Comparison of ENCODE assay signal across 30 mouse cellular contexts in the genomic region with DNA sequence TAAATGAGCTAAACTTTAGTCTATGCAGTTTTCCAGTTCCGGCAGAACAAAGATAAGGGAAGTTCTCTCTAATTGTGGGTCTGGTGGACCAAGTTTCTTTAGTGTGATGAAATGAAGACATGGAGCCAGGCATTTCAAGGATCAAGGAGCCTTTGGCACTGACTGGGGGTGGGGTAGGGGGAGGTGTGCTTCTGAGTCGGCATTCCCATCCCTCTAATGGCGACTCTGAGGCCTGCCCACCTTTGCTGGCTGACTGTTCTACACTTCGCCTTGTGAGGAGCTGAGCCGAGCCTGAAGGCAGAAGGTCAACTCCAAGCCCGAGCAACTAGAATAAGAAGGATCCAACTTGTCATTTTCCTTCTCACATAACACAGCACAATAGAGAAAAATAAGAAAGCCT. TPM values are rescaled to one million over a fixed set of nuclear protein-coding genes. Genes with fewer than 3 reads are reported as not detected.
DNase-seq lines count a peak whose midpoint lies in the region; ATAC-seq lines count a peak whose summit lies in the region.
"Had no signal": no experiment of that assay in that cellular context is flagged by ENCODE, and none has a peak within 500 bp of the region (broad histone marks: within the 10 kb centered on the region; RNA-seq: fewer than 3 reads in every experiment).

No protein-coding gene starts in this region.

- 7% methylated on average over 6 of the region's 6 CpGs for WGBS in kidney, embryonic 16.5 days
- 2% methylated on average over 6 of the region's 6 CpGs for WGBS in limb, embryonic 12.5 days
- WGBS in neural tube, embryonic 15.5 days: 8% methylated on average over 6 of the region's 6 CpGs
- 2% methylated on average over 6 of the region's 6 CpGs for WGBS in heart, embryonic 11.5 days (ENCODE audit: insufficient replicate concordance)

- peak overlapping the region; percentile 66 for H3K9ac ChIP-seq in kidney, embryonic 16.5 days (replicated peaks; ENCODE audit: low read length)
- H3K9ac ChIP-seq in limb, embryonic 12.5 days (replicated peaks): peak overlapping the region; percentile 40
- H3K9ac ChIP-seq in neural tube, embryonic 15.5 days (replicated peaks): no peak overlapping the region
- no peak overlapping the region for H3K9ac ChIP-seq in heart, embryonic 11.5 days (ENCODE audit: low read depth, low read length)
- H3K9ac ChIP-seq: forebrain, embryonic 13.5 days; heart, embryonic 12.5 days; hindbrain, embryonic 13.5 days; liver, embryonic 13.5 days; lung, embryonic 15.5 days had no signal

- H3K27me3 ChIP-seq in kidney, embryonic 16.5 days (ENCODE audit: insufficient read depth, low read length): peaks cover 26% of the 10 kb centered on the region; the same call in 1 of the 2 replicates
- H3K27me3 ChIP-seq in limb, embryonic 12.5 days: peaks cover 83% of the 10 kb centered on the region
- peaks cover 70% of the 10 kb centered on the region for H3K27me3 ChIP-seq in neural tube, embryonic 15.5 days (replicated peaks)
- H3K27me3 ChIP-seq in heart, embryonic 11.5 days (ENCODE audit: control insufficient read depth, insufficient read depth, low read length): peaks cover 94% of the 10 kb centered on the region

- H3K4me2 ChIP-seq in kidney, embryonic 16.5 days (replicated peaks; ENCODE audit: low read depth, low read length): peak overlapping the region; percentile 47
- peak overlapping the region; percentile 56 for H3K4me2 ChIP-seq in limb, embryonic 12.5 days
- peak overlapping the region; percentile 31 for H3K4me2 ChIP-seq in neural tube, embryonic 15.5 days
- H3K4me2 ChIP-seq in heart, embryonic 11.5 days: no peak overlapping the region
- H3K4me2 ChIP-seq: forebrain, embryonic 13.5 days; heart, embryonic 12.5 days; hindbrain, embryonic 13.5 days; liver, embryonic 13.5 days; lung, embryonic 15.5 days had no signal

- no peak for ATAC-seq in kidney, embryonic 16.5 days (ENCODE audit: low FRiP score, low TSS enrichment)
- ATAC-seq in limb, embryonic 12.5 days (ENCODE audit: insufficient number of reproducible peaks, insufficient read depth, low FRiP score, low TSS enrichment, low read depth): no peak
- ATAC-seq in neural tube, embryonic 15.5 days (ENCODE audit: low FRiP score): no peak
- ATAC-seq in heart, embryonic 11.5 days (replicated peaks; ENCODE audit: insufficient number of reproducible peaks, low FRiP score, low TSS enrichment): no peak
- ATAC-seq: forebrain, embryonic 13.5 days; inflammation-experienced regulatory T-cells, adult 6 months; midbrain, embryonic 16.5 days had no signal

- peaks cover 43% of the 10 kb centered on the region for H3K4me1 ChIP-seq in kidney, embryonic 16.5 days (ENCODE audit: insufficient read depth, low read length)
- peaks cover 59% of the 10 kb centered on the region for H3K4me1 ChIP-seq in limb, embryonic 12.5 days (replicated peaks)
- H3K4me1 ChIP-seq in neural tube, embryonic 15.5 days: peaks cover 28% of the 10 kb centered on the region
- H3K4me1 ChIP-seq in heart, embryonic 11.5 days (ENCODE audit: control insufficient read depth, insufficient read depth, low read length): 0 out of 2 replicates have a peak, but pooled peaks cover under 1% of the 10 kb centered on the region

- H3K4me3 ChIP-seq in kidney, embryonic 16.5 days (ENCODE audit: low read length): peak overlapping the region; percentile 35
- peak overlapping the region; percentile 21 for H3K4me3 ChIP-seq in limb, embryonic 12.5 days (replicated peaks)
- no peak overlapping the region for H3K4me3 ChIP-seq in neural tube, embryonic 15.5 days (replicated peaks)
- no peak overlapping the region for H3K4me3 ChIP-seq in heart, embryonic 11.5 days (ENCODE audit: low read depth, low read length)
- H3K4me3 ChIP-seq: erythroblast, embryonic 14.5 days; forebrain, embryonic 13.5 days; heart, embryonic 12.5 days; hindbrain, embryonic 13.5 days; layer of hippocampus, adult 2 months; liver, embryonic 13.5 days; lung, embryonic 15.5 days had no signal

- no peaks in the 10 kb centered on the region for H3K9me3 ChIP-seq in kidney, embryonic 16.5 days (ENCODE audit: low read length)
- H3K9me3 ChIP-seq in limb, embryonic 12.5 days: no peaks in the 10 kb centered on the region
- no peaks in the 10 kb centered on the region for H3K9me3 ChIP-seq in neural tube, embryonic 15.5 days (replicated peaks)
- no peaks in the 10 kb centered on the region for H3K9me3 ChIP-seq in heart, embryonic 11.5 days (replicated peaks; ENCODE audit: control insufficient read depth, low read length)
- H3K9me3 ChIP-seq: forebrain, embryonic 13.5 days; G1E; heart, embryonic 12.5 days; hindbrain, embryonic 13.5 days; liver, embryonic 13.5 days; lung, embryonic 15.5 days had no signal

- H3K27ac ChIP-seq in kidney, embryonic 16.5 days (ENCODE audit: low read length): peak overlapping the region; percentile 94
- peak overlapping the region; percentile 91 for H3K27ac ChIP-seq in limb, embryonic 12.5 days
- peak overlapping the region; percentile 48 for H3K27ac ChIP-seq in neural tube, embryonic 15.5 days (replicated peaks)
- H3K27ac ChIP-seq in heart, embryonic 11.5 days (ENCODE audit: low read depth, low read length): no peak overlapping the region
- H3K27ac ChIP-seq: forebrain, embryonic 13.5 days; hindbrain, embryonic 13.5 days; layer of hippocampus, adult 2 months; liver, embryonic 13.5 days; lung, embryonic 15.5 days had no signal

- peak; percentile 53 for DNase-seq in gastrocnemius, adult 18-20 months (ENCODE audit: low spot score)
- no peak for DNase-seq in gastrocnemius, postnatal 25 days
- DNase-seq in kidney, adult 8-10 months: no peak
- DNase-seq in adrenal gland, postnatal 14 days: no peak
- DNase-seq: cerebellum, adult 18-20 months; cerebellum, postnatal 36 days; heart, postnatal 14 days; liver, embryonic 13.5 days; lung, postnatal 4 days; right cerebral cortex, postnatal 14 days; thymus, adult 2 months had no signal

- H3K36me3 ChIP-seq in kidney, embryonic 16.5 days (ENCODE audit: insufficient read depth, low read length): no peaks in the 10 kb centered on the region
- H3K36me3 ChIP-seq in limb, embryonic 12.5 days: no peaks in the 10 kb centered on the region
- no peaks in the 10 kb centered on the region for H3K36me3 ChIP-seq in neural tube, embryonic 15.5 days
- H3K36me3 ChIP-seq in heart, embryonic 11.5 days (ENCODE audit: control insufficient read depth, insufficient read depth, low read length): no peaks in the 10 kb centered on the region
- H3K36me3 ChIP-seq: G1E; heart, embryonic 12.5 days; hindbrain, embryonic 13.5 days; liver, embryonic 13.5 days; lung, embryonic 15.5 days had no signal

RNA-seq across cellular contexts. Expression of gene Hoxc10, which starts 4.9 kb away (rescaled TPM):
- total RNA-seq in gastrocnemius, adult 18-20 months (2021): 10 to 100 TPM; 78.5 to 88.0 TPM
- 10 to 100 TPM; 61.5 to 69.5 TPM for total RNA-seq in gastrocnemius, postnatal 25 days (2021)
- 49.0 and 54.0 TPM in 2 replicates for polyA plus RNA-seq in kidney, embryonic 16.5 days (2015; fragmentation: Nextera tagmentation; extraction: Ambion mirVana)
- 20.7 and 21.2 TPM in 2 replicates for polyA plus RNA-seq in limb, embryonic 12.5 days (2016; fragmentation: Nextera tagmentation; extraction: Ambion mirVana)
- 51.3 and 71.0 TPM in 2 replicates for polyA plus RNA-seq in neural tube, embryonic 15.5 days (2015; fragmentation: Nextera tagmentation; extraction: Ambion mirVana)
- 0.10 and 0.18 TPM in 2 replicates for polyA plus RNA-seq in heart, embryonic 11.5 days (2014; fragmentation: Nextera tagmentation; extraction: Ambion mirVana)
- 0.19 and 1.1 TPM in 2 replicates for total RNA-seq in adrenal gland, postnatal 14 days (2021)
- total RNA-seq: heart, postnatal 14 days; layer of hippocampus, adult 2 months; left cerebral cortex, postnatal 36 days had no signal
- polyA plus RNA-seq: embryonic facial prominence, embryonic 11.5 days; erythroblast, embryonic 14.5 days; forebrain, embryonic 13.5 days; frontal cortex, adult 2 months; heart, embryonic 12.5 days; hindbrain, embryonic 13.5 days; inflammation-experienced regulatory T-cells, adult 6 months; liver, embryonic 13.5 days; lung, embryonic 15.5 days; midbrain, embryonic 16.5 days had no signal

RNA-seq across cellular contexts. Expression of gene Hoxc5, which starts 5.5 kb away (rescaled TPM):
- total RNA-seq in gastrocnemius, adult 18-20 months (2021): 1 to 10 TPM; 1.5 to 2.1 TPM
- 1 to 10 TPM; 1.6 to 1.8 TPM for total RNA-seq in gastrocnemius, postnatal 25 days (2021)
- 4.3 and 5.9 TPM in 2 replicates for polyA plus RNA-seq in kidney, embryonic 16.5 days (2015; fragmentation: Nextera tagmentation; extraction: Ambion mirVana)
- polyA plus RNA-seq in limb, embryonic 12.5 days (2016; fragmentation: Nextera tagmentation; extraction: Ambion mirVana): 6.3 and 12.2 TPM in 2 replicates
- polyA plus RNA-seq in neural tube, embryonic 15.5 days (2015; fragmentation: Nextera tagmentation; extraction: Ambion mirVana): 14.6 and 20.7 TPM in 2 replicates
- 1.7 TPM in 2 replicates for polyA plus RNA-seq in heart, embryonic 11.5 days (2014; fragmentation: Nextera tagmentation; extraction: Ambion mirVana)
- 6.9 and 7.4 TPM in 2 replicates for total RNA-seq in adrenal gland, postnatal 14 days (2021)
- total RNA-seq: heart, postnatal 14 days; layer of hippocampus, adult 2 months; left cerebral cortex, postnatal 36 days had no signal
- polyA plus RNA-seq: erythroblast, embryonic 14.5 days; forebrain, embryonic 13.5 days; frontal cortex, adult 2 months; inflammation-experienced regulatory T-cells, adult 6 months; midbrain, embryonic 16.5 days had no signal

RNA-seq across cellular contexts. Expression of gene Hoxc11, which starts 7.5 kb away (rescaled TPM):
- total RNA-seq in gastrocnemius, adult 18-20 months (2021): 1 to 10 TPM; 6.7 to 8.3 TPM
- total RNA-seq in gastrocnemius, postnatal 25 days (2021): 1 to 10 TPM; 6.2 to 7.2 TPM
- polyA plus RNA-seq in kidney, embryonic 16.5 days (2015; fragmentation: Nextera tagmentation; extraction: Ambion mirVana): 1.2 and 1.6 TPM in 2 replicates
- 3.5 and 5.2 TPM in 2 replicates for polyA plus RNA-seq in limb, embryonic 12.5 days (2016; fragmentation: Nextera tagmentation; extraction: Ambion mirVana)
- 2.1 and 5.6 TPM in 2 replicates for polyA plus RNA-seq in neural tube, embryonic 15.5 days (2015; fragmentation: Nextera tagmentation; extraction: Ambion mirVana)
- polyA plus RNA-seq in heart, embryonic 11.5 days (2014; fragmentation: Nextera tagmentation; extraction: Ambion mirVana): not detected in 2 replicates
- total RNA-seq in adrenal gland, postnatal 14 days (2021): not detected in 2 replicates
- total RNA-seq: heart, postnatal 14 days; layer of hippocampus, adult 2 months; left cerebral cortex, postnatal 36 days had no signal
- polyA plus RNA-seq: embryonic facial prominence, embryonic 11.5 days; erythroblast, embryonic 14.5 days; forebrain, embryonic 13.5 days; frontal cortex, adult 2 months; G1E; heart, embryonic 12.5 days; hindbrain, embryonic 13.5 days; inflammation-experienced regulatory T-cells, adult 6 months; liver, embryonic 13.5 days; lung, embryonic 15.5 days; midbrain, embryonic 16.5 days; stomach, embryonic 16.5 days had no signal

RNA-seq across cellular contexts. Expression of gene Hoxc9, which starts 14.5 kb away (rescaled TPM):
- total RNA-seq in gastrocnemius, adult 18-20 months (2021): 1 to 10 TPM; 6.8 to 7.4 TPM
- 1 to 10 TPM; 4.6 to 6.5 TPM for total RNA-seq in gastrocnemius, postnatal 25 days (2021)
- polyA plus RNA-seq in kidney, embryonic 16.5 days (2015; fragmentation: Nextera tagmentation; extraction: Ambion mirVana): 7.4 and 9.2 TPM in 2 replicates
- polyA plus RNA-seq in limb, embryonic 12.5 days (2016; fragmentation: Nextera tagmentation; extraction: Ambion mirVana): 3.6 TPM in 2 replicates
- 19.7 and 30.9 TPM in 2 replicates for polyA plus RNA-seq in neural tube, embryonic 15.5 days (2015; fragmentation: Nextera tagmentation; extraction: Ambion mirVana)
- not detected in 2 replicates for polyA plus RNA-seq in heart, embryonic 11.5 days (2014; fragmentation: Nextera tagmentation; extraction: Ambion mirVana)
- 1.8 and 2.1 TPM in 2 replicates for total RNA-seq in adrenal gland, postnatal 14 days (2021)
- total RNA-seq: heart, postnatal 14 days; layer of hippocampus, adult 2 months; left cerebral cortex, postnatal 36 days had no signal
- polyA plus RNA-seq: embryonic facial prominence, embryonic 11.5 days; erythroblast, embryonic 14.5 days; forebrain, embryonic 13.5 days; frontal cortex, adult 2 months; heart, embryonic 12.5 days; inflammation-experienced regulatory T-cells, adult 6 months; liver, embryonic 13.5 days; lung, embryonic 15.5 days; midbrain, embryonic 16.5 days; stomach, embryonic 16.5 days had no signal

RNA-seq across cellular contexts. Expression of gene Hoxc12, which starts 25.2 kb away (rescaled TPM):
- total RNA-seq in gastrocnemius, adult 18-20 months (2021): not detected
- total RNA-seq in gastrocnemius, postnatal 25 days (2021): not detected
- polyA plus RNA-seq in kidney, embryonic 16.5 days (2015; fragmentation: Nextera tagmentation; extraction: Ambion mirVana): not detected in 2 replicates
- polyA plus RNA-seq in limb, embryonic 12.5 days (2016; fragmentation: Nextera tagmentation; extraction: Ambion mirVana): 2.0 and 2.8 TPM in 2 replicates
- 12.7 and 19.7 TPM in 2 replicates for polyA plus RNA-seq in neural tube, embryonic 15.5 days (2015; fragmentation: Nextera tagmentation; extraction: Ambion mirVana)
- polyA plus RNA-seq in heart, embryonic 11.5 days (2014; fragmentation: Nextera tagmentation; extraction: Ambion mirVana): not detected in 2 replicates
- not detected in 2 replicates for total RNA-seq in adrenal gland, postnatal 14 days (2021)
- total RNA-seq: adrenal gland, postnatal 4 days; G1E; heart, postnatal 14 days; layer of hippocampus, adult 2 months; left cerebral cortex, postnatal 36 days had no signal
- polyA plus RNA-seq: embryonic facial prominence, embryonic 11.5 days; erythroblast, embryonic 14.5 days; forebrain, embryonic 13.5 days; frontal cortex, adult 2 months; G1E; gonadal fat pad, adult 2 months; heart, embryonic 12.5 days; hindbrain, embryonic 13.5 days; inflammation-experienced regulatory T-cells, adult 6 months; liver, embryonic 13.5 days; lung, embryonic 15.5 days; midbrain, embryonic 16.5 days; stomach, embryonic 16.5 days; thymus, adult 2 months had no signal

Comparison
In these comparisons a context has a peak if more than half of its experiments do, and no peak if none do; other contexts are left out.
1. H3K4me3 ChIP-seq: peak in kidney, embryonic 16.5 days (single experiment) and limb, embryonic 12.5 days (single experiment); none in neural tube, embryonic 15.5 days (single experiment) and heart, embryonic 11.5 days (single experiment).
2. H3K9ac ChIP-seq: peak in kidney, embryonic 16.5 days (single experiment) and limb, embryonic 12.5 days (single experiment); none in neural tube, embryonic 15.5 days (single experiment) and heart, embryonic 11.5 days (single experiment).
3. RNA of gene Hoxc10, which starts 4.9 kb away (polyA plus RNA-seq): 51.3 to 71.0 TPM in neural tube, embryonic 15.5 days, 49.0 to 54.0 TPM in kidney, embryonic 16.5 days and 20.7 to 21.2 TPM in limb, embryonic 12.5 days; 0.10 to 0.18 TPM in heart, embryonic 11.5 days; every median in the first group is over 10 times any median in the second.